Mouse (Mus musculus) cerebellum, adult 2 months (tissue): ENCODE measurements around the gene Mblac2. TPM values are rescaled to one million over a fixed set of nuclear protein-coding genes. Genes with fewer than 3 reads are reported as not detected.
A peak's percentile ranks its signal among the peaks of the same experiment; 100 is the strongest.
"Not testable (repeated sequence)": the region's sequence is repeated elsewhere in the genome, so short reads cannot be mapped to it uniquely, and the experiment has no call there.

Experiments
- DNase-seq, 2 experiments: peaks; one replicate each; pipeline ENCODE4 v3.0.0; 2021
- H3K27ac ChIP-seq: fragments of 200-500 bp; 2 replicates; pipeline ENCODE4 v1.5.1; 2012; ENCODE audit warnings: low read length, control low read depth, inconsistent platforms; ENCODE audit not compliant: insufficient read depth
- H3K27me3 ChIP-seq: fragments of 200-500 bp; 2 replicates; pipeline ENCODE4 v1.6.1; 2012; ENCODE audit warnings: inconsistent platforms, mild to moderate bottlenecking, low read length, moderate library complexity; ENCODE audit not compliant: control insufficient read depth, insufficient read depth
- H3K4me1 ChIP-seq: fragments of 200-500 bp; 2 replicates; pipeline ENCODE4 v1.6.1; 2011; ENCODE audit warnings: low read length; ENCODE audit not compliant: control insufficient read depth, insufficient read depth
- H3K4me3 ChIP-seq: fragments of 200-500 bp; replicated peaks from 2 replicates; pipeline ENCODE3; 2011; ENCODE audit warnings: mild to moderate bottlenecking, low read depth, low read length, control low read depth; ENCODE audit not compliant: insufficient read depth
- CTCF ChIP-seq: fragments of 200-500 bp; IDR thresholded peaks from 2 replicates; pipeline ENCODE4 v1.5.1; 2011; ENCODE audit warnings: low read depth, mild to moderate bottlenecking, control low read depth, low read length, moderate library complexity, borderline replicate concordance; ENCODE audit not compliant: insufficient read depth
- POLR2A ChIP-seq: fragments of 200-500 bp; IDR thresholded peaks from 2 replicates; pipeline ENCODE4 v1.6.1; 2011; ENCODE audit warnings: low read length, control low read depth, borderline replicate concordance; ENCODE audit not compliant: insufficient read depth
- WGBS: fragments of 180-500 bp; shearing (Covaris S2); methylation state at CpG from one replicate; pipeline ENCODE4 v1.1.7; 2018; 5-methylcytosine and 5-hydroxymethylcytosine counted together
- polyA plus RNA-seq: library from polyadenylated mRNA; depleted of rRNA; stranded (reverse); fragments of >200 nt; gene quantifications from 2 replicates; pipeline ENCODE4 v1.2.3, GENCODE M21; 2012

The Mblac2 gene
- polyA plus RNA-seq, 1 experiment = 20.8 TPM

DNA sequence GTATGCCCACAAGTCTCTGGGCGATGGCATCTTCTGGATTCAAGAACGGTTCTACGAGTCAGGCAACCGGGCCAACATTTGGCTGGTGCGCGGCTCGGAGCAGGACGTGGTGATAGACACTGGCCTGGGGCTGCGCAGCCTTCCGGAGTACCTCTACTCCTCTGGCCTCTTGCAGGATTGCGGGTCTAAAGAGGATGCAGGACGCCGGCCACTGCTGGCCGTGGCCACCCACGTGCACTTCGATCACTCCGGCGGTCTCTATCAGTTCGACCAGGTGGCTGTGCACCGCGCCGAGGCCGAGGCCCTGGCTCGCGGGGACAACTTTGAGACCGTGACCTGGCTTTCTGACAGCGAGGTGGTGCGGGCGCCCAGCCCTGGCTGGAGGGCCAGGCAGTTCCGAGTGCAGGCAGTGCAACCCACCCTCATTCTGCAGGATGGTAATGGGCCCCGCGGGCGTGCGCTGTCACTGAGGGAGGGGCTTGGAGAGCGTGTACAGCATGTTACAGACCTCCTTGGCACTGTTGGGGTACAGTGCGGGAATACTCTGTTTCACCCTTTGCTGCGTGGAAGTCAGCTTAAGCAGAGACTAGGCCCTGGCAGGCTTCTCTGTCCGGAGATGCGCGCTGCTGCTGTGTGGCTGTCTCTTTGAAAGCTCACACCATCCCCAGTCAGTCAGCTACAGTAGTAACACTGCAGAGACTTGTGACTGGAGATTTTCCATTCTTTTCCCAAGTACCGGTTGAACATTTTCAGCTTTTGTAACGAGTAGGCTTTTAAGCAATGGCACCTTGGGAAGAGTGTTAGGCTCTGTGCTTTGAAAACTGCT is 618 bp downstream of the Mblac2 start:
- H3K4me1 ChIP-seq = peaks cover 2% of the 10 kb centered on the region
- H3K27me3 ChIP-seq = no peaks in the 10 kb centered on the region
- H3K4me3 ChIP-seq = peak overlapping the region; percentile 98
- TF ChIP-seq CTCF (no peak), POLR2A (no peak)
- H3K27ac ChIP-seq = peak overlapping the region; percentile 64; the same call in 1 of the 2 replicates
- DNase-seq = peak in 1 of 2 experiments; percentile 65
- WGBS = under 1% methylated on average over 42 of the region's 42 CpGs

- no peak for DNase-seq
- peaks cover 2% of the 10 kb centered on the region for H3K4me1 ChIP-seq
- 98% methylated on average over 1 of the region's 1 CpGs for WGBS
- H3K27me3 ChIP-seq = no peaks in the 10 kb centered on the region
- H3K27ac ChIP-seq = no peak overlapping the region
- no peak overlapping the region for H3K4me3 ChIP-seq
- TF ChIP-seq CTCF (no peak), POLR2A (no peak)
Observed at GRCm38 (mm10) chr13:81713896-81714295, 2.8 kb downstream of the Mblac2 start.

DNA sequence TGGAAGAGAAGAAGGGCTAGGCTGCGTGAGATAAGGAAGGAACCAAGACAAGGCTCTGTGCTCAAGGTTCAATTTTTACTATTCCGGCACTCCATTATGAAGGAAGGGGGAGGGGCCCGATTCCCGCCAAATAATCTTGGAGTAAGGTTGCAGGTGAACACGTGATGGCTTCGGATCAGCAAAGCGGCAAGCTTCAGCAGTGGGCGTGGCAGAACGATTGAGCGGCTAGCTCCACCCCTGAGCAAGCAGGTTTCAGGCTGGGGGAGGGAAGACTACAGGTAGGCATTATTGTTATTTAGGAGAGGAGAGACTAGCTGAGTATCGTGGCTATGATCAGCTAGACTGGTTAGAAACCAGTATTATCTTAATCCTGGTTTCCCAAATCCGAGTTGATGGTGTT is 17.0 kb downstream of the Mblac2 start:
- not testable (repeated sequence) for H3K4me3 ChIP-seq, H3K27ac ChIP-seq, DNase-seq, H3K4me1 ChIP-seq, H3K27me3 ChIP-seq
- 69% methylated on average over 12 of the region's 12 CpGs for WGBS

- Histone ChIP-seq H3K4me3 (no peak overlapping the region), H3K27me3 (no peaks in the 10 kb centered on the region), H3K4me1 (no peaks in the 10 kb centered on the region), H3K27ac (no peak overlapping the region)
- no peak for TF ChIP-seq POLR2A
- TF ChIP-seq CTCF = no peak
- no peak for DNase-seq
- 96% methylated on average over 4 of the region's 4 CpGs for WGBS
Observed at GRCm38 (mm10) chr13:81729102-81729501, 18.0 kb downstream of the Mblac2 start.

GRCm38 (mm10) chr13:81730362-81730761 is 19.2 kb downstream of the Mblac2 start:
- DNase-seq = no peak
- no peak for TF ChIP-seq POLR2A
- TF ChIP-seq CTCF = no peak
- H3K4me3 ChIP-seq = no peak overlapping the region
- H3K27ac ChIP-seq = no peak overlapping the region
- H3K27me3 ChIP-seq = no peaks in the 10 kb centered on the region
- H3K4me1 ChIP-seq = no peaks in the 10 kb centered on the region
- WGBS = 96% methylated on average over 1 of the region's 1 CpGs

DNA sequence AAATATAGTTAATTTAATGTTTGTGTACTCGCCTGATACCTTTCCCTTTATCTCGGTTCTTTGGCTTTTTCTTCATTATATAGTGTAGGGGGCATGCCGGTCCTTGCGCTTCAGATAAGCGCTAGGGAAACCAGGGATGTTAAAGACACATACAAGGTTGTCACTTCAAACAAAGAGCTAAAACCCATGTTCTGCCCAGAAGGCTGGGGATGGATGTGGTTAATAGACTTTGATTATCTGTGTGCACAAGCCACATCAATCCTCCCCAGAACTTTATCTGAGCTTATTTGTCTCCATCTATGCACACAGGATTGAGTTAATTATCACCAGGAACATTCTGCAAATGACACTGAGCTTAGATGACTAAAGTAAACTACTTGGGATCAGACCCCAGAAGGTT is 25.5 kb downstream of the Mblac2 start:
- Histone ChIP-seq H3K4me1 (no peaks in the 10 kb centered on the region; the same call in 1 of the 2 replicates), H3K27me3 (no peaks in the 10 kb centered on the region), H3K4me3 (no peak overlapping the region), H3K27ac (no peak overlapping the region)
- no peak for DNase-seq
- WGBS = 90% methylated on average over 5 of the region's 5 CpGs
- TF ChIP-seq CTCF (no peak), POLR2A (no peak)

- TF ChIP-seq POLR2A = no peak
- no peak for TF ChIP-seq CTCF
- Histone ChIP-seq H3K4me3 (no peak overlapping the region), H3K27me3 (no peaks in the 10 kb centered on the region), H3K27ac (no peak overlapping the region), H3K4me1 (no peaks in the 10 kb centered on the region; the same call in 1 of the 2 replicates)
- no peak for DNase-seq
- 49% methylated on average over 3 of the region's 3 CpGs for WGBS
Observed at GRCm38 (mm10) chr13:81740898-81741297, 29.8 kb downstream of the Mblac2 start.

- DNase-seq = no peak
- WGBS = 54% methylated on average over 10 of the region's 10 CpGs
- Histone ChIP-seq H3K27me3 (no peaks in the 10 kb centered on the region), H3K4me3 (no peak overlapping the region), H3K4me1 (no peaks in the 10 kb centered on the region; the same call in 1 of the 2 replicates), H3K27ac (no peak overlapping the region)
- TF ChIP-seq POLR2A (no peak), CTCF (no peak)
Observed at GRCm38 (mm10) chr13:81743391-81744091, 32.4 kb downstream of the Mblac2 start.
